Mouse (Mus musculus) midbrain, embryonic 16.5 days (tissue): Measurements from ENCODE around the gene Rnasel. TPM values are rescaled to one million over a fixed set of nuclear protein-coding genes. Genes with fewer than 3 reads are reported as not detected.

ENCODE experiments used
- ATAC-seq: fragments of 200-750 bp; cut with Nextera tagmentation; 2 replicates; pipeline ENCODE4 v1.8.0; 2017; ENCODE audit warnings: moderate TSS enrichment
- H3K27ac ChIP-seq: fragments of 300-500 bp; sonication (generic); 2 replicates; pipeline ENCODE4 v1.5.1; 2014; ENCODE audit warnings: mild to moderate bottlenecking, low read length, mixed read lengths
- H3K27me3 ChIP-seq: fragments of 300-500 bp; sonication (generic); 2 replicates; pipeline ENCODE4 v1.6.1; 2014; ENCODE audit warnings: low read depth, low read length, mixed read lengths; ENCODE audit not compliant: control insufficient read depth, insufficient read depth
- H3K36me3 ChIP-seq: fragments of 300-500 bp; sonication (generic); 2 replicates; pipeline ENCODE4 v1.6.1; 2014; ENCODE audit warnings: mild to moderate bottlenecking, low read length, moderate library complexity, mixed read lengths; ENCODE audit not compliant: control insufficient read depth, insufficient read depth
- H3K4me1 ChIP-seq: fragments of 300-500 bp; sonication (generic); 2 replicates; pipeline ENCODE4 v1.6.1; 2014; ENCODE audit warnings: mild to moderate bottlenecking, low read length, mixed read lengths; ENCODE audit not compliant: control insufficient read depth, insufficient read depth
- H3K4me2 ChIP-seq: fragments of 300-500 bp; sonication (generic); 2 replicates; pipeline ENCODE4 v1.6.1; 2014; ENCODE audit warnings: mild to moderate bottlenecking, low read length, mixed read lengths
- H3K4me3 ChIP-seq: fragments of 300-500 bp; sonication (generic); 2 replicates; pipeline ENCODE4 v1.5.1; 2014; ENCODE audit warnings: low read depth, mild to moderate bottlenecking, low read length, moderate library complexity, mixed read lengths
- H3K9ac ChIP-seq: fragments of 300-500 bp; sonication (generic); 2 replicates; pipeline ENCODE4 v1.6.1; 2014; ENCODE audit warnings: low read depth, low read length, mixed read lengths
- H3K9me3 ChIP-seq: fragments of 300-500 bp; sonication (generic); replicated peaks from 2 replicates; pipeline ENCODE4 v1.6.1; 2014; ENCODE audit warnings: mild to moderate bottlenecking, low read length, mixed read lengths; ENCODE audit not compliant: control insufficient read depth, poor library complexity, severe bottlenecking
- WGBS: fragments of 180-500 bp; shearing (Covaris S2); extraction: QIAGEN DNeasy Blood & Tissue Kit; methylation state at CpG from one replicate; pipeline ENCODE4 v1.1.7; 2014; 5-methylcytosine and 5-hydroxymethylcytosine counted together
- polyA plus RNA-seq: library from polyadenylated mRNA; unstranded; fragments of >200 nt; fragmentation: Nextera tagmentation; extraction: Ambion mirVana; gene quantifications from 2 replicates; pipeline ENCODE4 v1.2.1, GENCODE M21; 2015

Rnasel gene
- polyA plus RNA-seq: 36.2 and 45.6 TPM in 2 replicates

GRCm38 (mm10) chr1:153749211-153749801 lies at the start of gene Rnasel:
Gene Rnasel (plus strand): TSS chr1:153749426.
- H3K36me3 ChIP-seq: peaks cover 7% of the 10 kb centered on the region; the same call in 1 of the 2 replicates
- WGBS: 3% methylated on average over 18 of the region's 18 CpGs
- H3K9ac ChIP-seq: peak within 1 kb of the TSS; percentile 83
- H3K27me3 ChIP-seq: no peaks in the 10 kb centered on the region
- peak within 1 kb of the TSS; percentile 51 for H3K4me3 ChIP-seq
- peak within 1 kb of the TSS; percentile 90 for H3K27ac ChIP-seq
- peak; percentile 54 for ATAC-seq
- H3K9me3 ChIP-seq: no peaks in the 10 kb centered on the region
- peaks cover 35% of the 10 kb centered on the region for H3K4me1 ChIP-seq
- peak within 1 kb of the TSS; percentile 77 for H3K4me2 ChIP-seq

DNA sequence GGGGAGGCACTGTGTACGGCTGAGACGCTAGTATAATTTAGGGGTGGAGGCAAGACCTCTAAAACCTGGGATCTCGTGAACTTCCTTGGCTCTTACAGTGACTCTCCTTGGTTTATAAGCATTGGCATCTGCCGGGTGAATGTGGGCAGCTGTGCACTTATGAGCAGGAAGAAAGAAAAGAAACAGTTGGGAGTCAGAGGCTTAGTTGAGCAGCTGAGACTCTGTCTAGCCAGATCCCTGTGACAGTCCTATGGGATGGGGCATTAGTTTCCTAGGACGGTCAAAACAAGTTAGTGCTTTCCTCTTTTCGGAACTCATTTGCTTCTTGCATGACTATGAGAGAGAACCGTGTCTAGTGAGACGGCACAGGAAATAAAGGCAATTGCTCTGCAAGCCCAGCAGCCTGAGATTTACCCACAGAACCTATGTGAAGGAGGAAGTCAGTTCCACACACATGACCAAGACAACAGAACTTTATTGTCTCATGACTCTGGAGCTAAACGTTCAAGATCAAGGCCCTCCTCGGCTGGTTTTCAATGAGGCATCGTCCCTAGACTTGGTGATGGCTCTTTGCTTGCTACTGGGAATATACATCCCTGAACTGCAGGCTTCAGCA lies 48.7 kb upstream of the Rnasel start:
- H3K36me3 ChIP-seq: no peaks in the 10 kb centered on the region; the same call in 1 of the 2 replicates
- no peak overlapping the region for H3K9ac ChIP-seq
- H3K27ac ChIP-seq: no peak overlapping the region
- H3K27me3 ChIP-seq: no peaks in the 10 kb centered on the region
- peaks cover 17% of the 10 kb centered on the region for H3K4me1 ChIP-seq
- 87% methylated on average over 11 of the region's 11 CpGs for WGBS
- no peaks in the 10 kb centered on the region for H3K9me3 ChIP-seq
- no peak overlapping the region for H3K4me3 ChIP-seq
- no peak for ATAC-seq
- H3K4me2 ChIP-seq: no peak overlapping the region

- H3K27me3 ChIP-seq: no peaks in the 10 kb centered on the region
- H3K4me2 ChIP-seq: no peak overlapping the region
- no peak overlapping the region for H3K27ac ChIP-seq
- H3K9ac ChIP-seq: no peak overlapping the region
- H3K4me1 ChIP-seq: peaks cover 17% of the 10 kb centered on the region
- no peaks in the 10 kb centered on the region for H3K9me3 ChIP-seq
- 100% methylated on average over 1 of the region's 1 CpGs for WGBS
- no peak overlapping the region for H3K4me3 ChIP-seq
- H3K36me3 ChIP-seq: no peaks in the 10 kb centered on the region
- ATAC-seq: no peak
These were observed 47.8 kb upstream of the Rnasel start for GRCm38 (mm10) chr1:153701461-153701860.

DNA sequence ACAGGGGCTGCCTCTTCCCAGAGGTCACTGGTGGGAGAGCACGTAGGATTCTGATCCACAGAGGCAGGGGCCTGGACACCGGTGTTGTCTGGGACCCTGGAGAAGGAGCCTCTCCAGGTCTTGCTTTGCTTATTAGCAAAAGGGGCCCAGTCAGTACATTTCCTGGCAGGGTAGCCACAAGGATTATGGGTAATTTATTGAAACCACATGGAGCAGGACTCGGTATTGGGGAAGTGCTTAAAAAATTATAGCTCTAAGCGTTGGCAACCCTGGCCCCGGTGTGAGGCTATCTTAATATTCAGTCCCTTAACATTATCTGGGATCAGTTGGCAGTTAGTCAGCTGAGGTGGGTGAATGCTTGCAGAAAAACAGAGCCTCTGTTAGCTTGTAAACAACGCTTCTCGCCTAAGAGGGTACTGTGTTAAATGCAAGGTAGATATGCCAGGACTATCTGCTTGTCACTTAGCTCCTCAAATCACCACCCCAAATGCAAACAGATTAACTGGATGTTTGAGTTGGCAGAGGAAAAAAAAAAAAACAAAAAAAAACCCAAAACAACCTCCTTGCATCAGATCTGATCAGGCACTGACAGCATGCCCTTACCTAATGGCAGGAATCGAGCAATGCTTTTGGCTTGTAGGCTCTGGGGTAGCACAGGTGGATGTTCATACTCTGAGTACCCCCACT lies 46.9 kb upstream of the Rnasel start:
- Histone ChIP-seq H3K4me3 (no peak overlapping the region), H3K4me1 (peaks cover 17% of the 10 kb centered on the region), H3K27ac (0 out of 2 replicates have a peak overlapping the region, but pooled peaks have one; percentile 38), H3K27me3 (no peaks in the 10 kb centered on the region), H3K9me3 (no peaks in the 10 kb centered on the region), H3K36me3 (no peaks in the 10 kb centered on the region), H3K4me2 (no peak overlapping the region), H3K9ac (no peak overlapping the region)
- ATAC-seq: 0 out of 2 replicates have a peak, but pooled peaks have one; percentile 30
- WGBS: 77% methylated on average over 8 of the region's 8 CpGs

DNA sequence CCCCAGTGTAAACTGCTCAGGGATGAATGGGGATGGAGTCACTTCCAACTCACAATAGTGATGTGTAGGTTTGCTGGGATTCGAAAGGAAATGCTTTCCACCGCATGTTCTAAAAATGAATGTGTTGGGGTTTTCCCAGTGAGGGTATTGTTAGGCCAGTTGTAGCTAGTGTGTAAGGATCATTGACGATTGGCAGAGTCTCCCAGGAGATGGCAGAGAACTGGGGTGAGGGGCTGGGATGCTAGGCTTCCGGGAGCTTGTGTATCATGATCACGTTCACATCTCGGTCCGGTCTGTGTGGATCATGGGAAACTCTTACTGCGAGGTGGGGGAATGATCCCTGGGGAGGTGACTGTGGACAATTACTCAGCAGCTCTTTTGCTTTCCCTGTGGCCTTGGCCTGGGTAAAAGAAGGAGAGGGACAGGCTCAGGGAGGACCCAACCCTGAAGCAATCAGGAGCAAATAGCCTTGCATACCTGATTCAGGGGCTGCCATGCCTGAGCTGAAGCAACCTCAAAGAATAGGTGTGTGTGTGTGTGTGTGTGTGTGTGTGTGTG lies 46.3 kb upstream of the Rnasel start:
- no peak overlapping the region for H3K9ac ChIP-seq
- WGBS: 22% methylated on average over 8 of the region's 8 CpGs
- no peaks in the 10 kb centered on the region for H3K9me3 ChIP-seq
- H3K4me2 ChIP-seq: no peak overlapping the region
- no peaks in the 10 kb centered on the region for H3K36me3 ChIP-seq
- no peak overlapping the region for H3K4me3 ChIP-seq
- ATAC-seq: peak; percentile 40
- peak overlapping the region; percentile 38; the same call in 1 of the 2 replicates for H3K27ac ChIP-seq
- H3K4me1 ChIP-seq: peaks cover 17% of the 10 kb centered on the region
- H3K27me3 ChIP-seq: no peaks in the 10 kb centered on the region

DNA sequence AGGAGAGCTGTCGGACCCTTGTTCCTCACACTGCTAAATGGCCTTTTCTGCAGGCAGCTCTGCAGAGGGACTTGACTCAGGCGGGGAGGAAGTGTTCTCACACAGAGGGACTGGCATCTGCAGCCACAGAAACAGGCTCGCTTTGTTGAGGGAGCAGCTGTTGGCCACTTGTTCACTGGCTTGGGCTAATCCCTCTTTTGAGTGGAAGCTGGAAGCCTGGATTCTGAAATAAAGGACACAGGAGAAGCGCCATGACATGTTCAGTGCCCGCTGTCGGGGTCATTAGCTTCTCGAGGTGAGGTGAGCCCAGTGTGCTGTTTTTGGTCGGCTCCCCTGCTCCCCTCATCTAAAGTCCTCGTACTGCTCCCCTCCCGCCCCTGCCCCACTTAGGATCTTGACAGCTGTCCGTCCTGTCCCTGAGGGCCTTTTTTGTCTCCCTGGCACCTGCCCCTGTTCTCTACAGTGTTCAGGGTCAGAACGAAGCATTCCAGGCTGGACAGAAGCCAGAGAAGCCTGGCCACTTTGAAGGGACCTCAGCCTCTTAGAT lies 45.7 kb upstream of the Rnasel start:
- Histone ChIP-seq H3K9ac (0 out of 2 replicates have a peak overlapping the region, but pooled peaks have one; percentile 17), H3K4me1 (peaks cover 17% of the 10 kb centered on the region), H3K4me2 (no peak overlapping the region), H3K9me3 (no peaks in the 10 kb centered on the region), H3K27ac (peak overlapping the region; percentile 38), H3K4me3 (no peak overlapping the region), H3K27me3 (no peaks in the 10 kb centered on the region), H3K36me3 (no peaks in the 10 kb centered on the region)
- peak; percentile 69 for ATAC-seq
- WGBS: 2% methylated on average over 12 of the region's 12 CpGs

- Histone ChIP-seq H3K9ac (no peak overlapping the region), H3K27me3 (no peaks in the 10 kb centered on the region), H3K4me3 (no peak overlapping the region), H3K36me3 (no peaks in the 10 kb centered on the region), H3K4me2 (no peak overlapping the region), H3K27ac (no peak overlapping the region; the same call in 1 of the 2 replicates), H3K9me3 (no peaks in the 10 kb centered on the region), H3K4me1 (peaks cover 17% of the 10 kb centered on the region)
- ATAC-seq: peak; percentile 44; the same call in 1 of the 2 replicates
- WGBS: 12% methylated on average over 7 of the region's 7 CpGs
These were observed 45.1 kb upstream of the Rnasel start for GRCm38 (mm10) chr1:153704174-153704573.

DNA sequence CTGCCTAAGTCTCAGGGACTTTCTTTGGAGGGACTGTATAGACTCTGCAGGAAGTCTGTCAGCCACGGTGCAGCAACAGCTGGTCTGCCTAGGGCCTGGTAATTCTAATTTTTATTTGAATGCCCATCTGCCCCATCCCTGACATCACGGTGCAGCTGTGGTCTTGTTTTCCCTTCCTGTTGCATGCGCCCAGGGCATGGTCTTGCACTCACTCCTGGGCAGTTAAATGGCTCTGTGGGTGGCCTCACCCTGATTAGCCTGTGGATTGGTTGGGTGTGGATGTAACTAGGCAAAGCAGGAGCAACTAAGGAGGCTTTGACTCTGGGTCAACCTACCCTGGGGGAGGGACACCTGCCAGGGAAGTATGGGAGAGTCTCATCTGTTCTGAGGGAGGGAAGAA lies 44.2 kb upstream of the Rnasel start:
- Histone ChIP-seq H3K9ac (no peak overlapping the region), H3K36me3 (no peaks in the 10 kb centered on the region), H3K4me1 (peaks cover 17% of the 10 kb centered on the region), H3K27me3 (no peaks in the 10 kb centered on the region), H3K4me2 (no peak overlapping the region), H3K27ac (no peak overlapping the region), H3K9me3 (no peaks in the 10 kb centered on the region), H3K4me3 (no peak overlapping the region)
- WGBS: 19% methylated on average over 3 of the region's 3 CpGs
- ATAC-seq: no peak
